Mouse (Mus musculus) midbrain, embryonic 15.5 days (tissue): Measurements from ENCODE around the gene Ugt1a9. TPM values are rescaled to one million over a fixed set of nuclear protein-coding genes. Genes with fewer than 3 reads are reported as not detected.
A peak's percentile ranks its signal among the peaks of the same experiment; 100 is the strongest.

Experiments
- ATAC-seq: fragments of 200-750 bp; cut with Nextera tagmentation; replicated peaks from 2 replicates; pipeline ENCODE4 v1.8.0; 2017; ENCODE audit warnings: moderate TSS enrichment
- H3K27ac ChIP-seq: fragments of 300-500 bp; sonication (generic); 2 replicates; pipeline ENCODE4 v1.5.1; 2015; ENCODE audit warnings: mild to moderate bottlenecking, inconsistent platforms
- H3K27me3 ChIP-seq: fragments of 300-500 bp; sonication (generic); replicated peaks from 2 replicates; pipeline ENCODE4 v1.6.1; 2015; ENCODE audit warnings: inconsistent platforms
- H3K36me3 ChIP-seq: fragments of 300-500 bp; sonication (generic); replicated peaks from 2 replicates; pipeline ENCODE4 v1.6.1; 2015; ENCODE audit warnings: inconsistent platforms
- H3K4me1 ChIP-seq: fragments of 300-500 bp; sonication (generic); 2 replicates; pipeline ENCODE4 v1.6.1; 2015; ENCODE audit warnings: inconsistent platforms
- H3K4me2 ChIP-seq: fragments of 300-500 bp; sonication (generic); 2 replicates; pipeline ENCODE4 v1.6.1; 2015; ENCODE audit warnings: inconsistent platforms, mild to moderate bottlenecking, moderate library complexity
- H3K4me3 ChIP-seq: fragments of 300-500 bp; sonication (generic); 2 replicates; pipeline ENCODE4 v1.5.1; 2015; ENCODE audit warnings: mild to moderate bottlenecking, inconsistent platforms
- H3K9ac ChIP-seq: fragments of 300-500 bp; sonication (generic); 2 replicates; pipeline ENCODE4 v1.6.1; 2015; ENCODE audit warnings: mild to moderate bottlenecking, inconsistent platforms
- H3K9me3 ChIP-seq: fragments of 300-500 bp; sonication (generic); 2 replicates; pipeline ENCODE4 v1.6.1; 2016; ENCODE audit warnings: inconsistent platforms
- WGBS: fragments of 180-500 bp; shearing (Covaris S2); methylation state at CpG from one replicate; pipeline ENCODE4 v1.1.7; 2015; ENCODE audit warnings: mixed read lengths; 5-methylcytosine and 5-hydroxymethylcytosine counted together
- polyA plus RNA-seq: library from polyadenylated mRNA; unstranded; fragments of >200 nt; fragmentation: Nextera tagmentation; extraction: Ambion mirVana; gene quantifications from 2 replicates; pipeline ENCODE4 v1.2.1, GENCODE M21; 2015

Ugt1a9 gene
- polyA plus RNA-seq, 1 experiment from 2014 or later, result not detected

- Histone ChIP-seq H3K9me3 (peaks cover 93% of the 10 kb centered on the region), H3K9ac (no peak overlapping the region), H3K4me1 (no peaks in the 10 kb centered on the region), H3K27ac (no peak overlapping the region), H3K4me3 (no peak overlapping the region), H3K27me3 (no peaks in the 10 kb centered on the region), H3K4me2 (no peak overlapping the region), H3K36me3 (no peaks in the 10 kb centered on the region)
- 84% methylated on average over 5 of the region's 5 CpGs for WGBS
- no peak for ATAC-seq
Measured at GRCm38 (mm10) chr1:88237311-88237710, 166.7 kb downstream of the Ugt1a9 start.

- Histone ChIP-seq H3K4me1 (no peaks in the 10 kb centered on the region), H3K9ac (no peak overlapping the region), H3K27ac (no peak overlapping the region), H3K36me3 (no peaks in the 10 kb centered on the region), H3K4me2 (no peak overlapping the region), H3K4me3 (no peak overlapping the region), H3K9me3 (peaks cover 91% of the 10 kb centered on the region), H3K27me3 (no peaks in the 10 kb centered on the region)
- 77% methylated on average over 6 of the region's 6 CpGs for WGBS
- ATAC-seq, result no peak
Measured at GRCm38 (mm10) chr1:88238771-88239170, 168.2 kb downstream of the Ugt1a9 start.

- WGBS, result 76% methylated on average over 5 of the region's 5 CpGs
Measured at GRCm38 (mm10) chr1:88240072-88240471, 169.5 kb downstream of the Ugt1a9 start.

GRCm38 (mm10) chr1:88240579-88240978 lies 170.0 kb downstream of the Ugt1a9 start:
- H3K36me3 ChIP-seq, result no peaks in the 10 kb centered on the region
- no peak overlapping the region for H3K4me3 ChIP-seq
- no peak overlapping the region for H3K9ac ChIP-seq
- H3K4me1 ChIP-seq, result no peaks in the 10 kb centered on the region
- no peak overlapping the region for H3K4me2 ChIP-seq
- peak; percentile 4; the same call in 1 of the 2 replicates for ATAC-seq
- no peak overlapping the region for H3K27ac ChIP-seq
- peaks cover 91% of the 10 kb centered on the region for H3K9me3 ChIP-seq
- no peaks in the 10 kb centered on the region for H3K27me3 ChIP-seq
- 71% methylated on average over 4 of the region's 4 CpGs for WGBS

More at GRCm38 (mm10) chr1:88240072-88240471, 169.5 kb downstream of the Ugt1a9 start:
- H3K36me3 ChIP-seq, result no peaks in the 10 kb centered on the region
- no peaks in the 10 kb centered on the region for H3K4me1 ChIP-seq
- no peaks in the 10 kb centered on the region for H3K27me3 ChIP-seq
- peaks cover 91% of the 10 kb centered on the region for H3K9me3 ChIP-seq
- no peak overlapping the region for H3K4me3 ChIP-seq
- H3K27ac ChIP-seq, result no peak overlapping the region
- ATAC-seq, result no peak
- no peak overlapping the region for H3K4me2 ChIP-seq
- H3K9ac ChIP-seq, result no peak overlapping the region

- WGBS, result 65% methylated on average over 5 of the region's 5 CpGs
Measured at GRCm38 (mm10) chr1:88243861-88244260, 173.3 kb downstream of the Ugt1a9 start.

GRCm38 (mm10) chr1:88245881-88246280 lies 175.3 kb downstream of the Ugt1a9 start:
- H3K4me1 ChIP-seq, result no peaks in the 10 kb centered on the region
- H3K9me3 ChIP-seq, result peaks cover 86% of the 10 kb centered on the region
- no peak for ATAC-seq
- H3K4me2 ChIP-seq, result no peak overlapping the region
- no peak overlapping the region for H3K4me3 ChIP-seq
- H3K36me3 ChIP-seq, result no peaks in the 10 kb centered on the region
- WGBS, result 78% methylated on average over 6 of the region's 6 CpGs
- no peak overlapping the region for H3K27ac ChIP-seq
- H3K27me3 ChIP-seq, result no peaks in the 10 kb centered on the region
- H3K9ac ChIP-seq, result no peak overlapping the region

More at GRCm38 (mm10) chr1:88243861-88244260, 173.3 kb downstream of the Ugt1a9 start:
- H3K4me1 ChIP-seq, result no peaks in the 10 kb centered on the region
- H3K27ac ChIP-seq, result no peak overlapping the region
- H3K4me3 ChIP-seq, result no peak overlapping the region
- H3K4me2 ChIP-seq, result no peak overlapping the region
- no peaks in the 10 kb centered on the region for H3K27me3 ChIP-seq
- no peak overlapping the region for H3K9ac ChIP-seq
- H3K36me3 ChIP-seq, result no peaks in the 10 kb centered on the region
- peaks cover 89% of the 10 kb centered on the region for H3K9me3 ChIP-seq
- ATAC-seq, result no peak

GRCm38 (mm10) chr1:88246386-88246785 lies 175.8 kb downstream of the Ugt1a9 start:
- Histone ChIP-seq H3K9ac (no peak overlapping the region), H3K4me3 (no peak overlapping the region), H3K9me3 (peaks cover 82% of the 10 kb centered on the region), H3K4me1 (no peaks in the 10 kb centered on the region), H3K27ac (no peak overlapping the region), H3K27me3 (no peaks in the 10 kb centered on the region), H3K36me3 (no peaks in the 10 kb centered on the region), H3K4me2 (no peak overlapping the region)
- 47% methylated on average over 6 of the region's 6 CpGs for WGBS
- ATAC-seq, result no peak

GRCm38 (mm10) chr1:88247660-88248059 lies 177.1 kb downstream of the Ugt1a9 start:
- H3K4me2 ChIP-seq, result no peak overlapping the region
- H3K27ac ChIP-seq, result no peak overlapping the region
- H3K9me3 ChIP-seq, result peaks cover 78% of the 10 kb centered on the region
- 54% methylated on average over 2 of the region's 2 CpGs for WGBS
- no peaks in the 10 kb centered on the region for H3K27me3 ChIP-seq
- no peaks in the 10 kb centered on the region for H3K4me1 ChIP-seq
- no peak overlapping the region for H3K4me3 ChIP-seq
- no peak for ATAC-seq
- H3K36me3 ChIP-seq, result no peaks in the 10 kb centered on the region
- H3K9ac ChIP-seq, result no peak overlapping the region

GRCm38 (mm10) chr1:88248658-88249057 lies 178.1 kb downstream of the Ugt1a9 start:
- WGBS, result 75% methylated on average over 4 of the region's 4 CpGs
- no peak for ATAC-seq
- Histone ChIP-seq H3K4me2 (no peak overlapping the region), H3K27ac (no peak overlapping the region), H3K4me1 (no peaks in the 10 kb centered on the region), H3K27me3 (no peaks in the 10 kb centered on the region), H3K4me3 (no peak overlapping the region), H3K9ac (no peak overlapping the region), H3K9me3 (peaks cover 74% of the 10 kb centered on the region), H3K36me3 (no peaks in the 10 kb centered on the region)

GRCm38 (mm10) chr1:88249596-88249995 lies 179.0 kb downstream of the Ugt1a9 start:
- no peaks in the 10 kb centered on the region for H3K27me3 ChIP-seq
- peaks cover 65% of the 10 kb centered on the region for H3K9me3 ChIP-seq
- H3K4me2 ChIP-seq, result no peak overlapping the region
- no peaks in the 10 kb centered on the region for H3K36me3 ChIP-seq
- H3K4me1 ChIP-seq, result no peaks in the 10 kb centered on the region
- no peak overlapping the region for H3K4me3 ChIP-seq
- H3K9ac ChIP-seq, result no peak overlapping the region
- WGBS, result 78% methylated on average over 7 of the region's 7 CpGs
- no peak overlapping the region for H3K27ac ChIP-seq
- ATAC-seq, result no peak

- Histone ChIP-seq H3K27ac (no peak overlapping the region), H3K4me3 (no peak overlapping the region), H3K36me3 (no peaks in the 10 kb centered on the region), H3K4me1 (no peaks in the 10 kb centered on the region), H3K9ac (no peak overlapping the region), H3K27me3 (no peaks in the 10 kb centered on the region), H3K4me2 (no peak overlapping the region), H3K9me3 (peaks cover 65% of the 10 kb centered on the region)
- no peak for ATAC-seq
- WGBS, result 83% methylated on average over 5 of the region's 5 CpGs
Measured at GRCm38 (mm10) chr1:88250023-88250422, 179.4 kb downstream of the Ugt1a9 start.

- H3K4me2 ChIP-seq, result no peak overlapping the region
- WGBS, result 75% methylated on average over 8 of the region's 8 CpGs
- H3K4me1 ChIP-seq, result no peaks in the 10 kb centered on the region
- no peak for ATAC-seq
- H3K36me3 ChIP-seq, result no peaks in the 10 kb centered on the region
- H3K4me3 ChIP-seq, result no peak overlapping the region
- H3K27me3 ChIP-seq, result no peaks in the 10 kb centered on the region
- no peak overlapping the region for H3K27ac ChIP-seq
- no peak overlapping the region for H3K9ac ChIP-seq
- peaks cover 52% of the 10 kb centered on the region for H3K9me3 ChIP-seq
Measured at GRCm38 (mm10) chr1:88253106-88253505, 182.5 kb downstream of the Ugt1a9 start.

GRCm38 (mm10) chr1:88253540-88253939 lies 182.9 kb downstream of the Ugt1a9 start:
- Histone ChIP-seq H3K27ac (no peak overlapping the region), H3K4me1 (no peaks in the 10 kb centered on the region), H3K27me3 (no peaks in the 10 kb centered on the region), H3K9ac (no peak overlapping the region), H3K4me2 (no peak overlapping the region), H3K4me3 (no peak overlapping the region), H3K36me3 (no peaks in the 10 kb centered on the region), H3K9me3 (peaks cover 47% of the 10 kb centered on the region)
- WGBS, result 72% methylated on average over 6 of the region's 6 CpGs
- no peak for ATAC-seq
